Mouse (Mus musculus) hindbrain, embryonic 13.5 days (tissue): ENCODE measurements around the gene Hao2. TPM values are rescaled to one million over a fixed set of nuclear protein-coding genes. Genes with fewer than 3 reads are reported as not detected.

Experiments
- ATAC-seq: fragments of 200-750 bp; cut with Nextera tagmentation; 2 replicates; pipeline ENCODE4 v1.8.0; 2017; ENCODE audit warnings: moderate TSS enrichment; ENCODE audit not compliant: low FRiP score
- H3K27ac ChIP-seq: fragments of 300-500 bp; sonication (generic); 2 replicates; pipeline ENCODE4 v1.5.1; 2015; ENCODE audit warnings: inconsistent platforms, mild to moderate bottlenecking, moderate library complexity
- H3K27me3 ChIP-seq: fragments of 300-500 bp; sonication (generic); 2 replicates; pipeline ENCODE4 v1.6.1; 2015; ENCODE audit warnings: mild to moderate bottlenecking, inconsistent platforms
- H3K36me3 ChIP-seq: fragments of 300-500 bp; sonication (generic); 2 replicates; pipeline ENCODE4 v1.6.1; 2015; ENCODE audit warnings: mild to moderate bottlenecking, inconsistent platforms
- H3K4me1 ChIP-seq: fragments of 300-500 bp; sonication (generic); replicated peaks from 2 replicates; pipeline ENCODE4 v1.6.1; 2015; ENCODE audit warnings: inconsistent platforms
- H3K4me2 ChIP-seq: fragments of 300-500 bp; sonication (generic); 2 replicates; pipeline ENCODE4 v1.6.1; 2015; ENCODE audit warnings: inconsistent platforms, mild to moderate bottlenecking, moderate library complexity
- H3K4me3 ChIP-seq: fragments of 300-500 bp; sonication (generic); 2 replicates; pipeline ENCODE4 v1.5.1; 2015; ENCODE audit warnings: mild to moderate bottlenecking, inconsistent platforms
- H3K9ac ChIP-seq: fragments of 300-500 bp; sonication (generic); 2 replicates; pipeline ENCODE4 v1.6.1; 2015; ENCODE audit warnings: mild to moderate bottlenecking, inconsistent platforms
- H3K9me3 ChIP-seq: fragments of 300-500 bp; sonication (generic); 2 replicates; pipeline ENCODE4 v1.6.1; 2016; ENCODE audit warnings: inconsistent platforms
- WGBS: fragments of 180-500 bp; shearing (Covaris S2); methylation state at CpG from one replicate; pipeline ENCODE4 v1.1.7; 2015; 5-methylcytosine and 5-hydroxymethylcytosine counted together
- polyA plus RNA-seq: library from polyadenylated mRNA; unstranded; fragments of >200 nt; fragmentation: Nextera tagmentation; extraction: Ambion mirVana; gene quantifications from 2 replicates; pipeline ENCODE4 v1.2.1, GENCODE M21; 2015

Hao2 gene
- polyA plus RNA-seq, 1 experiment from 2014 or later: not detected

DNA sequence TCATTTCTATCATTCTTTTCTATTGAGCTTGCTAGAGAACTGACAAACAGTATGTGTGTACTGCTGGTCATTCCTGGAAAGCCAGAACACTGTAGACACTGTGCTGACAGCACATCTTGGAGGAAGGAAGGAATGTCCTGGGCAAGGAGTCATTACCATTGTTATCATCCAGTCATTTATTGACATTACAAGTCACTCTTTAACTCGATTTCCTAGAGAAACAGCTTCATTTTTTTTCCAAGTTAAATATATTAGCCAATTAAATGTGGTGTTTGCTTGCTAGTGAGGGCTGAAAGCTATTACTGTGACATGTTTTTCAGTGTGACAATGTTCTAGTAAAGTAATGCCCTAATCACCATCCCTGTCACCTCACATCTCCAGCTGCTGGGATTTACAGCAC lies 39.4 kb downstream of the Hao2 start:
- Histone ChIP-seq H3K36me3 (no peaks in the 10 kb centered on the region), H3K4me2 (no peak overlapping the region), H3K4me3 (no peak overlapping the region), H3K9me3 (no peaks in the 10 kb centered on the region), H3K27me3 (no peaks in the 10 kb centered on the region), H3K4me1 (no peaks in the 10 kb centered on the region), H3K9ac (no peak overlapping the region), H3K27ac (no peak overlapping the region)
- 40% methylated on average over 1 of the region's 1 CpGs for WGBS
- ATAC-seq: no peak

GRCm38 (mm10) chr3:98853051-98853450 lies 40.0 kb downstream of the Hao2 start:
- H3K27ac ChIP-seq: no peak overlapping the region
- no peaks in the 10 kb centered on the region for H3K27me3 ChIP-seq
- WGBS: 87% methylated on average over 3 of the region's 3 CpGs
- no peak overlapping the region for H3K9ac ChIP-seq
- no peaks in the 10 kb centered on the region for H3K9me3 ChIP-seq
- H3K4me1 ChIP-seq: no peaks in the 10 kb centered on the region
- H3K4me2 ChIP-seq: no peak overlapping the region
- ATAC-seq: no peak
- H3K4me3 ChIP-seq: no peak overlapping the region
- no peaks in the 10 kb centered on the region for H3K36me3 ChIP-seq

DNA sequence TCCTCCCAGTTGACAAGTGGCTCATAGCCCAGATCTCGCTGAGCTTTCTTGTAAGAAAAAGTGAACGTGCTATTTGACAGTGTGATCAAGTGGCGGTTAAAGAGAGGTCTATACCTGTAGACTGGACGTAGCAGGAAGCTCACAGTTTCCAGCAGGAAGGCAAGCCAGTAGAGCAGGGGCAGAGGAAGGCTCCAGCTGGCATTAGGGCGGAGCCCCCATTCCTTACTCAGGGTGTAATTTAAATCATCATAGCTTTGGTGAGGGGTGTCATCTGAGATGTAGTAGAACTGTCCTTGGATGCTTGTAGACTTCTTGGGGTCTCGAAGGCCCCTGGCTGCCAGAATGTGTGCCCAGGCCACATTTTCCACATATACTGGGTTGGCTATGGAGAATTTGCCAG lies 40.4 kb downstream of the Hao2 start:
- H3K4me2 ChIP-seq: no peak overlapping the region
- WGBS: 91% methylated on average over 6 of the region's 6 CpGs

DNA sequence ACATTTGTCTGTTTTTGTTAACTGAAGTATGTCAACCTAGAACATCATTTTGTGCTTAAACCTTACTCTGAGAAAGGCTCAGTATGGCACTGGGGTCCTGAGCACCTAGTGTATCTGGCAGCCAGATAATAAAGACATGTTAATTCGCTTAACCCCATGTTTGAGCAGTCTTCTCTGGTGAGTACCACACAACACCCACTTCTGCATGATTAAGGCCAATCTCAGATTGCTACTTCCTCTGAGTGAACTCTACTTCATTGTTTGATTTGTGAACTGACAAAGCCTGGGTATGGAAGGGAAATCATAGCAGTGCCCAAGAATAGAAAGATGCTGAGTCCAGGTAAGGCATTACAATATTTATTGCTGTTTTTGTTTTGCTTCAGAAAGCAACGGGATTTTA lies 41.2 kb downstream of the Hao2 start:
- no peaks in the 10 kb centered on the region for H3K27me3 ChIP-seq
- no peak overlapping the region for H3K27ac ChIP-seq
- H3K9ac ChIP-seq: no peak overlapping the region
- WGBS: 84% methylated on average over 2 of the region's 2 CpGs
- no peaks in the 10 kb centered on the region for H3K4me1 ChIP-seq
- no peaks in the 10 kb centered on the region for H3K36me3 ChIP-seq
- ATAC-seq: no peak
- no peak overlapping the region for H3K4me3 ChIP-seq
- H3K9me3 ChIP-seq: no peaks in the 10 kb centered on the region
- H3K4me2 ChIP-seq: no peak overlapping the region

More for the DNA sequence above, 40.4 kb downstream of the Hao2 start:
- Histone ChIP-seq H3K4me3 (no peak overlapping the region), H3K27me3 (no peaks in the 10 kb centered on the region), H3K9ac (no peak overlapping the region), H3K36me3 (no peaks in the 10 kb centered on the region), H3K27ac (no peak overlapping the region), H3K9me3 (no peaks in the 10 kb centered on the region), H3K4me1 (no peaks in the 10 kb centered on the region)
- ATAC-seq: no peak

GRCm38 (mm10) chr3:98850262-98850661 lies 42.8 kb downstream of the Hao2 start:
- no peak for ATAC-seq
- Histone ChIP-seq H3K4me1 (no peaks in the 10 kb centered on the region), H3K4me3 (no peak overlapping the region), H3K9ac (no peak overlapping the region), H3K27ac (no peak overlapping the region), H3K27me3 (no peaks in the 10 kb centered on the region), H3K9me3 (no peaks in the 10 kb centered on the region), H3K36me3 (no peaks in the 10 kb centered on the region), H3K4me2 (no peak overlapping the region)
- WGBS: 93% methylated on average over 5 of the region's 5 CpGs

DNA sequence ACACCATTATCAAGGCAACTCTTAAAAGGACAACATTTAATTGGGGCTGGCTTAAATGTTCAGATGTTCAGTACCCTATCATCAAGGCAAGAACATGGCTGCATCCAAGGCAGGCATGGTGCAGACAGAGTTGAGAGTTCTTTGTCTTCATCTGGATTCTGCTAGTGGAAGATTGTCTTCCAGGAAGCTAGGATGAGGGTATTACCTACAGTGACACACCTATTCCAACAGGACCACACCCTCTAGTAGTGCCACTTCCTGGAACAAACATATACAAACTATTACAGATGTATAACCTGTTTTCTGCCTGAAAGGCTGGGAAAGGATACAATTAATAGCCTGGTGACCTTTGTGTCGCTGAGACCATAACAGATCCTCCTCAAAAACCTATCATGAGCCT lies 44.1 kb downstream of the Hao2 start:
- ATAC-seq: no peak
- H3K4me1 ChIP-seq: no peaks in the 10 kb centered on the region
- no peak overlapping the region for H3K4me3 ChIP-seq
- H3K9me3 ChIP-seq: no peaks in the 10 kb centered on the region
- H3K27ac ChIP-seq: no peak overlapping the region
- H3K9ac ChIP-seq: no peak overlapping the region
- no peaks in the 10 kb centered on the region for H3K27me3 ChIP-seq
- H3K36me3 ChIP-seq: no peaks in the 10 kb centered on the region
- no peak overlapping the region for H3K4me2 ChIP-seq
- WGBS: 92% methylated on average over 1 of the region's 1 CpGs

Other genes with a start within 250 kb of the Hao2 start
- 0.05 TPM in 1 of 2 replicates, not detected in the other for gene Hsd3b2, start 168.7 kb downstream of the Hao2 start, polyA plus RNA-seq
- gene Hsd3b3, start 130.1 kb downstream of the Hao2 start, polyA plus RNA-seq: 0.27 and 0.36 TPM in 2 replicates
- gene Hsd3b6, start 78.8 kb downstream of the Hao2 start, polyA plus RNA-seq: 9.7 and 10.1 TPM in 2 replicates
- 0.13 and 0.27 TPM in 2 replicates for gene Hsd3b1, start 33.4 kb downstream of the Hao2 start, polyA plus RNA-seq
- gene Wars2, start 247.8 kb upstream of the Hao2 start, polyA plus RNA-seq: 4.6 and 5.1 TPM in 2 replicates